Mouse (Mus musculus) forebrain, postnatal 0 days (tissue): ENCODE results near the gene Daam1. TPM values are rescaled to one million over a fixed set of nuclear protein-coding genes. Genes with fewer than 3 reads are reported as not detected.

Experiments used
- ATAC-seq: fragments of 200-750 bp; cut with Nextera tagmentation; 2 replicates; pipeline ENCODE4 v1.8.0; 2017; ENCODE audit warnings: mild to moderate bottlenecking, moderate library complexity
- DNase-seq: peaks from one replicate; pipeline ENCODE4 v3.0.0-alpha.2; 2015
- H3K27ac ChIP-seq: fragments of 300-500 bp; sonication (generic); 2 replicates; pipeline ENCODE4 v1.5.1; 2014; ENCODE audit warnings: low read depth, mild to moderate bottlenecking, antibody characterized with exemption, low read length, moderate library complexity, mixed read lengths
- H3K27me3 ChIP-seq: fragments of 300-500 bp; sonication (generic); 2 replicates; pipeline ENCODE4 v1.6.1; 2014; ENCODE audit warnings: mild to moderate bottlenecking, low read length, mixed read lengths; ENCODE audit not compliant: insufficient read depth
- H3K36me3 ChIP-seq: fragments of 300-500 bp; sonication (generic); 2 replicates; pipeline ENCODE4 v1.6.1; 2014; ENCODE audit warnings: mild to moderate bottlenecking, moderate library complexity; ENCODE audit not compliant: insufficient read depth
- H3K4me1 ChIP-seq: fragments of 300-500 bp; sonication (generic); 2 replicates; pipeline ENCODE4 v1.6.1; 2014; ENCODE audit warnings: antibody characterized with exemption; ENCODE audit not compliant: insufficient read depth
- H3K4me2 ChIP-seq: fragments of 300-500 bp; sonication (generic); 2 replicates; pipeline ENCODE4 v1.6.1; 2014; ENCODE audit warnings: low read depth, mild to moderate bottlenecking, moderate library complexity
- H3K4me3 ChIP-seq: fragments of 300-500 bp; sonication (generic); 2 replicates; pipeline ENCODE4 v1.5.1; 2014; ENCODE audit warnings: low read depth, low read length, mixed read lengths
- H3K9ac ChIP-seq: fragments of 300-500 bp; sonication (generic); 2 replicates; pipeline ENCODE4 v1.6.1; 2014; ENCODE audit warnings: mild to moderate bottlenecking
- H3K9me3 ChIP-seq: fragments of 300-500 bp; sonication (generic); 2 replicates; pipeline ENCODE4 v1.6.1; 2016; ENCODE audit warnings: low read length
- CTCF ChIP-seq: sonication (generic); IDR thresholded peaks from 2 replicates; pipeline ENCODE4 v1.5.1; 2016; ENCODE audit warnings: antibody characterized with exemption, control low read depth, low read depth
- WGBS: fragments of 180-500 bp; shearing (Covaris S2); extraction: QIAGEN DNeasy Blood & Tissue Kit; methylation state at CpG from one replicate; pipeline ENCODE4 v1.1.7; 2014; 5-methylcytosine and 5-hydroxymethylcytosine counted together
- polyA plus RNA-seq: library from polyadenylated mRNA; unstranded; fragments of >200 nt; fragmentation: Nextera tagmentation; extraction: Ambion mirVana; gene quantifications from 2 replicates; pipeline ENCODE4 v1.2.1, GENCODE M21; 2015
- total RNA-seq: library from RNA; depleted of rRNA; stranded (reverse); fragments of >200 nt; gene quantifications from 2 replicates; pipeline ENCODE4 v1.2.3, GENCODE M21; 2014

The Daam1 gene
- total and polyA plus RNA-seq, 2 experiments from 2014 or later: 25.2 to 93.6 TPM

- Histone ChIP-seq H3K9me3 (no peaks in the 10 kb centered on the region), H3K4me2 (no peak overlapping the region), H3K4me3 (no peak overlapping the region), H3K27me3 (no peaks in the 10 kb centered on the region), H3K9ac (no peak overlapping the region), H3K4me1 (no peaks in the 10 kb centered on the region), H3K36me3 (peaks cover 71% of the 10 kb centered on the region), H3K27ac (no peak overlapping the region)
- ATAC-seq (no peak), DNase-seq (no peak)
- 0 out of 2 replicates have a peak, but pooled peaks have one; percentile 3 for TF ChIP-seq CTCF
- WGBS: 81% methylated on average over 4 of the region's 4 CpGs
These were observed 157.0 kb downstream of the Daam1 start for GRCm38 (mm10) chr12:71987885-71988284.

DNA sequence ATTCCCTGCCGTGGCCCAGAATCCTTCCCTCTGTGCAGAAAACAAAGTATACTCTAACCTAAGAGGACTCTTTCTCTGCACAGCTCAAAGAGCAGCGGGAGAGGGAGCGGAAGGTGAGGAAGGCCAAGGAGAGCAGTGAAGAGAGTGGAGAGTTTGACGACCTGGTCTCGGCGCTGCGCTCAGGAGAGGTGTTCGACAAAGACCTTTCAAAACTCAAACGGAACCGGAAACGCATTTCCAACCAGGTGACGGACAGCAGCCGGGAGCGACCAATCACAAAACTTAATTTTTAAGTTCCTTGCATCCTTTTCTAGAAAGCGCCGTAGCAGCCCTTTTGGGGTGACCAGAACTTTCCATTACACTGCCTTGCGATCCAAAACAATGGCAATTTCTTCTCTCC, 158.7 kb downstream of the Daam1 start:
- TF ChIP-seq CTCF: no peak
- Histone ChIP-seq H3K27me3 (no peaks in the 10 kb centered on the region), H3K36me3 (peaks cover 69% of the 10 kb centered on the region), H3K9me3 (no peaks in the 10 kb centered on the region), H3K4me2 (no peak overlapping the region), H3K27ac (no peak overlapping the region), H3K4me3 (no peak overlapping the region), H3K4me1 (no peaks in the 10 kb centered on the region), H3K9ac (no peak overlapping the region)
- ATAC-seq: no peak
- DNase-seq: no peak
- 96% methylated on average over 17 of the region's 17 CpGs for WGBS

DNA sequence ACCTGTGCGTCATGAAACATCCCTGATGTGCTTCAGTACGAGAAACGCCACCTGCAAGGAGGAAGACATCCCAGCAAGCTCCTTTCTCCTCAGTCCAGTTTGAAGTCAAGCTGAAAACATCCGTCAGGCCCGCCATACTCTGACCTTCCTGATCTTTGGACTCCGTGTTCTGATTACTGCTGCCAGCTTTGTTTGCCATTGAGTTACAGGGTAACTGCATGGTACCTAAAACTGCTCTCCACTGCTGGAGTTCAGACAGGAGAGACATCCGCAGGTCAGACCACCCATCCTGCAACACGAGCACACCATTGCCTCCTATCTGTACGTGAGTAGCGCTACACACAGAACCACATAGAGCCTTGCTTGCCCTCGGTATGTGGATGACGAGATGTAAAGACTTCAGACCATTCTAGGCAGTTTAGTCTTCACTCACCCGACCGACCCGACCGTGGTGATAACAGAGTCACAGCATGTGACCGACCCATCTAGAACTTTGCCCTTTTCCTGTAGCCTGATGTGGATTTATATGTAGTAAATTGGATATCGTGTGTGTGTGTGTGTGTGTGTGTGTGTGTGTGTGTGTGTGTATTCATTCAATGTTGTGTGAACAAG, 161.8 kb downstream of the Daam1 start:
- no peak for TF ChIP-seq CTCF
- H3K9ac ChIP-seq: no peak overlapping the region
- ATAC-seq: no peak
- H3K27ac ChIP-seq: no peak overlapping the region
- peaks cover 49% of the 10 kb centered on the region for H3K36me3 ChIP-seq
- no peaks in the 10 kb centered on the region for H3K4me1 ChIP-seq
- 95% methylated on average over 18 of the region's 18 CpGs for WGBS
- H3K27me3 ChIP-seq: no peaks in the 10 kb centered on the region
- DNase-seq: no peak
- no peaks in the 10 kb centered on the region for H3K9me3 ChIP-seq
- H3K4me3 ChIP-seq: no peak overlapping the region
- H3K4me2 ChIP-seq: no peak overlapping the region

- ATAC-seq (peak; percentile 35; the same call in 1 of the 2 replicates), DNase-seq (no peak)
- 55% methylated on average over 8 of the region's 8 CpGs for WGBS
- Histone ChIP-seq H3K4me2 (no peak overlapping the region), H3K4me1 (no peaks in the 10 kb centered on the region), H3K27ac (no peak overlapping the region), H3K4me3 (no peak overlapping the region), H3K9ac (no peak overlapping the region), H3K36me3 (peaks cover 27% of the 10 kb centered on the region), H3K27me3 (no peaks in the 10 kb centered on the region), H3K9me3 (no peaks in the 10 kb centered on the region)
- no peak for TF ChIP-seq CTCF
These were observed 165.0 kb downstream of the Daam1 start for GRCm38 (mm10) chr12:71995831-71996230.

- H3K9ac ChIP-seq: no peak overlapping the region
- no peak overlapping the region for H3K27ac ChIP-seq
- no peak overlapping the region for H3K4me3 ChIP-seq
- no peak for DNase-seq
- no peak for ATAC-seq
- H3K4me1 ChIP-seq: no peaks in the 10 kb centered on the region
- WGBS: 79% methylated on average over 2 of the region's 2 CpGs
- peaks cover 20% of the 10 kb centered on the region for H3K36me3 ChIP-seq
- no peaks in the 10 kb centered on the region for H3K9me3 ChIP-seq
- TF ChIP-seq CTCF: no peak
- no peak overlapping the region for H3K4me2 ChIP-seq
- no peaks in the 10 kb centered on the region for H3K27me3 ChIP-seq
These were observed 166.0 kb downstream of the Daam1 start for GRCm38 (mm10) chr12:71996920-71997319.

GRCm38 (mm10) chr12:71997364-71997763, 166.5 kb downstream of the Daam1 start:
- WGBS: 78% methylated on average over 4 of the region's 4 CpGs
- ATAC-seq (no peak), DNase-seq (no peak)
- Histone ChIP-seq H3K4me3 (no peak overlapping the region), H3K27me3 (no peaks in the 10 kb centered on the region), H3K27ac (no peak overlapping the region), H3K4me1 (no peaks in the 10 kb centered on the region), H3K36me3 (peaks cover 19% of the 10 kb centered on the region), H3K4me2 (no peak overlapping the region), H3K9me3 (no peaks in the 10 kb centered on the region), H3K9ac (no peak overlapping the region)
- no peak for TF ChIP-seq CTCF

GRCm38 (mm10) chr12:71998653-71999052, 167.8 kb downstream of the Daam1 start:
- no peak overlapping the region for H3K4me2 ChIP-seq
- H3K9me3 ChIP-seq: no peaks in the 10 kb centered on the region
- no peaks in the 10 kb centered on the region for H3K4me1 ChIP-seq
- no peak for TF ChIP-seq CTCF
- DNase-seq: no peak
- no peak for ATAC-seq
- 69% methylated on average over 4 of the region's 4 CpGs for WGBS
- H3K9ac ChIP-seq: no peak overlapping the region
- no peak overlapping the region for H3K27ac ChIP-seq
- H3K36me3 ChIP-seq: peaks cover 8% of the 10 kb centered on the region; the same call in 1 of the 2 replicates
- H3K27me3 ChIP-seq: no peaks in the 10 kb centered on the region
- H3K4me3 ChIP-seq: no peak overlapping the region

DNA sequence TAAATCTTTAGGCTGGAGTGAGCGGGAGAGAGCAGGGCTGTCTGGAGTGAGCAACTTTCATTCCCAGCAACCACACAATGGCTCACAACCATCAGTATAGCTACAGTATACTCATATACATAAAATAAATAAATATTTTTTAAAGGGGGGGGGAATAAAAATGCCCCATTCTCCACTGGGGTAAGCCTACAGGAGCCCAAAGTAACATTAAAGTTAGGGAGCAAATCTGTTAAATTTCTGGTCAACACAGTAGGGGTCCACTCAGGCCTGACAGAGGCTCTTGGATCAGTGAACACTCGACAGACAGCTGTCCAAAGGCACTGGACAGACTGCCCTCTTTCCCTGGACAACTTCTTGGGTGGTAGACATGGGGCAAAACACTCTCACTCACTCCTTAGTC, 168.8 kb downstream of the Daam1 start:
- Histone ChIP-seq H3K4me3 (no peak overlapping the region), H3K27ac (no peak overlapping the region), H3K27me3 (no peaks in the 10 kb centered on the region), H3K4me1 (no peaks in the 10 kb centered on the region), H3K36me3 (no peaks in the 10 kb centered on the region), H3K9ac (no peak overlapping the region), H3K9me3 (no peaks in the 10 kb centered on the region), H3K4me2 (no peak overlapping the region)
- WGBS: 78% methylated on average over 2 of the region's 2 CpGs
- ATAC-seq (no peak), DNase-seq (no peak)
- TF ChIP-seq CTCF: no peak
